Mouse (Mus musculus) neural tube, embryonic 13.5 days (tissue): ENCODE results near the gene Lin28b. TPM values are rescaled to one million over a fixed set of nuclear protein-coding genes. Genes with fewer than 3 reads are reported as not detected.

Experiments used
- ATAC-seq: fragments of 200-750 bp; cut with Nextera tagmentation; 2 replicates; pipeline ENCODE4 v1.8.0; 2017; ENCODE audit warnings: low read depth, mild to moderate bottlenecking, moderate TSS enrichment, moderate library complexity
- H3K27ac ChIP-seq: fragments of 300-500 bp; sonication (generic); replicated peaks from 2 replicates; pipeline ENCODE4 v1.5.1; 2015; ENCODE audit warnings: moderate library complexity, mild to moderate bottlenecking, inconsistent platforms
- H3K27me3 ChIP-seq: fragments of 300-500 bp; sonication (generic); 2 replicates; pipeline ENCODE4 v1.6.1; 2015; ENCODE audit warnings: mild to moderate bottlenecking, inconsistent platforms
- H3K36me3 ChIP-seq: fragments of 300-500 bp; sonication (generic); 2 replicates; pipeline ENCODE4 v1.6.1; 2015; ENCODE audit warnings: mild to moderate bottlenecking, inconsistent platforms
- H3K4me1 ChIP-seq: fragments of 300-500 bp; sonication (generic); replicated peaks from 2 replicates; pipeline ENCODE4 v1.6.1; 2015; ENCODE audit warnings: inconsistent platforms
- H3K4me2 ChIP-seq: fragments of 300-500 bp; sonication (generic); 2 replicates; pipeline ENCODE4 v1.6.1; 2015; ENCODE audit warnings: inconsistent platforms, mild to moderate bottlenecking, moderate library complexity
- H3K4me3 ChIP-seq: fragments of 300-500 bp; sonication (generic); 2 replicates; pipeline ENCODE4 v1.5.1; 2015; ENCODE audit warnings: mild to moderate bottlenecking, inconsistent platforms
- H3K9ac ChIP-seq: fragments of 300-500 bp; sonication (generic); 2 replicates; pipeline ENCODE4 v1.6.1; 2015; ENCODE audit warnings: moderate library complexity, mild to moderate bottlenecking, inconsistent platforms
- H3K9me3 ChIP-seq: fragments of 300-500 bp; sonication (generic); 2 replicates; pipeline ENCODE4 v1.6.1; 2016; ENCODE audit warnings: inconsistent platforms
- WGBS: fragments of 180-500 bp; shearing (Covaris S2); methylation state at CpG from one replicate; pipeline ENCODE4 v1.1.7; 2015; 5-methylcytosine and 5-hydroxymethylcytosine counted together
- polyA plus RNA-seq: library from polyadenylated mRNA; unstranded; fragments of >200 nt; fragmentation: Nextera tagmentation; extraction: Ambion mirVana; gene quantifications from 2 replicates; pipeline ENCODE4 v1.2.1, GENCODE M21; 2015

Gene Lin28b
- polyA plus RNA-seq = 9.1 TPM in 2 replicates

- Histone ChIP-seq H3K9me3 (no peaks in the 10 kb centered on the region), H3K27me3 (0 out of 2 replicates have a peak, but pooled peaks cover 4% of the 10 kb centered on the region), H3K4me3 (peak within 1 kb of the TSS; percentile 70), H3K27ac (peak within 1 kb of the TSS; percentile 95), H3K4me1 (no peaks in the 10 kb centered on the region), H3K9ac (peak within 1 kb of the TSS; percentile 84), H3K36me3 (no peaks in the 10 kb centered on the region), H3K4me2 (peak within 1 kb of the TSS; percentile 81)
- under 1% methylated on average over 115 of the region's 139 CpGs for WGBS
- peak; percentile 96 for ATAC-seq
Observed at GRCm38 (mm10) chr10:45485761-45486602, at the start of gene Lin28b. Lin28b (minus strand) TSS chr10:45486395.

GRCm38 (mm10) chr10:45511764-45512163, 25.6 kb upstream of the Lin28b start:
- Histone ChIP-seq H3K9ac (no peak overlapping the region), H3K27ac (no peak overlapping the region), H3K4me2 (no peak overlapping the region), H3K4me3 (no peak overlapping the region), H3K4me1 (no peaks in the 10 kb centered on the region), H3K27me3 (no peaks in the 10 kb centered on the region), H3K9me3 (no peaks in the 10 kb centered on the region), H3K36me3 (no peaks in the 10 kb centered on the region)
- ATAC-seq = no peak
- 71% methylated on average over 2 of the region's 2 CpGs for WGBS

- WGBS = 86% methylated on average over 3 of the region's 3 CpGs
- Histone ChIP-seq H3K27me3 (no peaks in the 10 kb centered on the region), H3K27ac (no peak overlapping the region), H3K36me3 (no peaks in the 10 kb centered on the region), H3K9ac (no peak overlapping the region), H3K9me3 (no peaks in the 10 kb centered on the region), H3K4me3 (no peak overlapping the region), H3K4me1 (no peaks in the 10 kb centered on the region), H3K4me2 (no peak overlapping the region)
- no peak for ATAC-seq
Observed at GRCm38 (mm10) chr10:45510662-45511061, 24.5 kb upstream of the Lin28b start.

- ATAC-seq = no peak
- H3K9ac ChIP-seq = no peak overlapping the region
- H3K4me2 ChIP-seq = no peak overlapping the region
- no peaks in the 10 kb centered on the region for H3K4me1 ChIP-seq
- no peaks in the 10 kb centered on the region for H3K27me3 ChIP-seq
- H3K27ac ChIP-seq = no peak overlapping the region
- 90% methylated on average over 1 of the region's 1 CpGs for WGBS
- no peaks in the 10 kb centered on the region for H3K36me3 ChIP-seq
- no peaks in the 10 kb centered on the region for H3K9me3 ChIP-seq
- no peak overlapping the region for H3K4me3 ChIP-seq
Observed at GRCm38 (mm10) chr10:45500259-45500658, 14.1 kb upstream of the Lin28b start.

- Histone ChIP-seq H3K9me3 (no peaks in the 10 kb centered on the region), H3K36me3 (no peaks in the 10 kb centered on the region), H3K27ac (peak overlapping the region; percentile 95), H3K4me3 (peak overlapping the region; percentile 70), H3K9ac (peak overlapping the region; percentile 84), H3K4me1 (no peaks in the 10 kb centered on the region), H3K27me3 (0 out of 2 replicates have a peak, but pooled peaks cover 4% of the 10 kb centered on the region), H3K4me2 (peak overlapping the region; percentile 81)
- WGBS = 0% methylated on average over 40 of the region's 40 CpGs
- ATAC-seq = no peak; the same call in 1 of the 2 replicates
Observed at GRCm38 (mm10) chr10:45486603-45486946, 380 bp upstream of the Lin28b start.

GRCm38 (mm10) chr10:45485226-45485760, 902 bp downstream of the Lin28b start:
- ATAC-seq = no peak
- WGBS = 1% methylated on average over 32 of the region's 32 CpGs
- peak overlapping the region; percentile 95 for H3K27ac ChIP-seq
- no peaks in the 10 kb centered on the region for H3K36me3 ChIP-seq
- peak overlapping the region; percentile 70 for H3K4me3 ChIP-seq
- H3K9me3 ChIP-seq = no peaks in the 10 kb centered on the region
- H3K4me2 ChIP-seq = peak overlapping the region; percentile 81
- H3K27me3 ChIP-seq = 0 out of 2 replicates have a peak, but pooled peaks cover 4% of the 10 kb centered on the region
- peak overlapping the region; percentile 84 for H3K9ac ChIP-seq
- H3K4me1 ChIP-seq = no peaks in the 10 kb centered on the region

GRCm38 (mm10) chr10:45483210-45483609, 3.0 kb downstream of the Lin28b start:
- ATAC-seq = no peak
- WGBS = 65% methylated on average over 2 of the region's 2 CpGs

GRCm38 (mm10) chr10:45473663-45474333, 12.4 kb downstream of the Lin28b start:
- Histone ChIP-seq H3K9ac (peak overlapping the region; percentile 54), H3K27ac (no peak overlapping the region), H3K4me3 (peak overlapping the region; percentile 29), H3K9me3 (no peaks in the 10 kb centered on the region), H3K4me1 (peaks cover 36% of the 10 kb centered on the region), H3K4me2 (peak overlapping the region; percentile 54), H3K27me3 (peaks cover 20% of the 10 kb centered on the region), H3K36me3 (no peaks in the 10 kb centered on the region)
- WGBS = 2% methylated on average over 21 of the region's 21 CpGs
- ATAC-seq = no peak

More at GRCm38 (mm10) chr10:45483210-45483609, 3.0 kb downstream of the Lin28b start:
- Histone ChIP-seq H3K4me1 (no peaks in the 10 kb centered on the region), H3K9ac (no peak overlapping the region), H3K9me3 (no peaks in the 10 kb centered on the region), H3K27ac (no peak overlapping the region), H3K36me3 (no peaks in the 10 kb centered on the region), H3K4me2 (no peak overlapping the region), H3K4me3 (no peak overlapping the region), H3K27me3 (0 out of 2 replicates have a peak, but pooled peaks cover 4% of the 10 kb centered on the region)

GRCm38 (mm10) chr10:45473143-45473484, 13.1 kb downstream of the Lin28b start:
- no peak overlapping the region for H3K27ac ChIP-seq
- H3K4me1 ChIP-seq = peaks cover 40% of the 10 kb centered on the region
- peaks cover 20% of the 10 kb centered on the region for H3K27me3 ChIP-seq
- H3K9me3 ChIP-seq = no peaks in the 10 kb centered on the region
- no peak overlapping the region for H3K4me3 ChIP-seq
- no peak overlapping the region for H3K9ac ChIP-seq
- no peaks in the 10 kb centered on the region for H3K36me3 ChIP-seq
- H3K4me2 ChIP-seq = peak overlapping the region; percentile 54
- ATAC-seq = no peak
- 9% methylated on average over 5 of the region's 5 CpGs for WGBS

- Histone ChIP-seq H3K27ac (no peak overlapping the region), H3K27me3 (peaks cover 20% of the 10 kb centered on the region), H3K9ac (no peak overlapping the region), H3K36me3 (no peaks in the 10 kb centered on the region), H3K9me3 (no peaks in the 10 kb centered on the region), H3K4me3 (no peak overlapping the region), H3K4me1 (peaks cover 45% of the 10 kb centered on the region), H3K4me2 (peak overlapping the region; percentile 54)
- no peak for ATAC-seq
- WGBS = 16% methylated on average over 6 of the region's 6 CpGs
Observed at GRCm38 (mm10) chr10:45472431-45473142, 13.6 kb downstream of the Lin28b start.

GRCm38 (mm10) chr10:45471321-45471720, 14.9 kb downstream of the Lin28b start:
- no peak for ATAC-seq
- no peak overlapping the region for H3K27ac ChIP-seq
- H3K36me3 ChIP-seq = no peaks in the 10 kb centered on the region
- H3K27me3 ChIP-seq = peaks cover 20% of the 10 kb centered on the region
- 20% methylated on average over 3 of the region's 3 CpGs for WGBS
- peaks cover 45% of the 10 kb centered on the region for H3K4me1 ChIP-seq
- H3K9me3 ChIP-seq = no peaks in the 10 kb centered on the region
- no peak overlapping the region for H3K4me3 ChIP-seq
- no peak overlapping the region for H3K9ac ChIP-seq
- peak overlapping the region; percentile 53 for H3K4me2 ChIP-seq
